Mouse (Mus musculus): Measurements from ENCODE around the gene Mgarp. TPM values are rescaled to one million over a fixed set of nuclear protein-coding genes. Genes with fewer than 3 reads are reported as not detected.

Gene Mgarp
- total and polyA plus RNA-seq, 3 experiments, result 0.65 to 5.2 TPM; not detected in 1

DNA sequence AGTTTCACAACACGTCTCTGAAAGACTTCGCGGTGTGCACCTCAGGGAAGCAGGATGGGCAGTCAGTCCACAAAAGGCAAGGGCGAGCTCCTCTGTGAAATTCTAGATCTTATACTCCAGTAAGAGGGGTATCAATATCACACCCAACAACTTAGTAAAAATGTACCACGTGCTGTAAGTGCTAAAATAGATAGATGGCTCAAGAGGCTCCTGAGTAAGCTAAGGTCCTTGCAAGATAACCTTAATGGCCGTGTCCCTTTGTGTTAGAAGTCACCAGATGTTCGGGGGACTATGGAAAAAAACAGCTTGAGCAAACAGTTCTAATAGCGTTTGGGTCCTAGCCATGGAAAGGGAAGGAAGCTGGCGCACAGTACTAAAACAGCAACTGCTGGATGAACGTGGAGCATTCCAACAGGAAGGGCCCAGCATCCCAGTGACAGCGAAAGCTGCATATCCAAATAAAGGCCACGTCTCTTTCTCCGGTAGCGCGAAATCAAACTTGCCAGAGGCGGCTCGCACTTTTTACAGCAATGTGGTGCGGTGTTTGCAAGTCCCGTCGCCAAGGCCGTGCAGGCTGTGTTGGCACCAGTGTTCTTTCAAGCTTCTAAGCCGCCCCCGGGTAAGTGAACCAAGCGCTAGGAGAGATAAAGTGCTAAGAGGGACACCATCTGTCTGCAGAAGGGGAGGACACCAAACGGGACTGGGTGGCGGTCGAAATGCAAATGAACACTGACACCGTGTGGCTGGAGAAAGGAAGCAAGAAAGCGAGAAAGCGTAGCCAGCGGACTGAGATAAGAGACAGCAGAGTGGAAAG is 31.6 kb downstream of the Mgarp start:
- H3K9me3 ChIP-seq (replicated peaks; ENCODE audit: insufficient read depth, low read length), result no peaks in the 10 kb centered on the region
- no peaks in the 10 kb centered on the region for H3K79me2 ChIP-seq (ENCODE audit: control insufficient read depth, insufficient read depth, low read length, poor library complexity)
- H3K27ac ChIP-seq (ENCODE audit: control insufficient read depth, low read depth, low read length), result peak overlapping the region; percentile 46
- peak overlapping the region; percentile 57 for H3K9ac ChIP-seq (ENCODE audit: control insufficient read depth, low read depth, low read length, poor library complexity, severe bottlenecking)
- H3K36me3 ChIP-seq (ENCODE audit: control insufficient read depth in 1 of 2, insufficient read depth in 2 of 2, low read length in 2 of 2), result peaks cover 0 to 19% of the 10 kb centered on the region in 2 experiments; a peak in 2 of 4 replicates
- peaks cover 0 to 25% of the 10 kb centered on the region in 2 experiments; a peak in 2 of 4 replicates for H3K4me1 ChIP-seq (ENCODE audit: control insufficient read depth in 1 of 2, insufficient read depth in 2 of 2, low read length in 2 of 2)
- no peaks in the 10 kb centered on the region for H3K27me3 ChIP-seq (ENCODE audit: control insufficient read depth in 1 of 2, insufficient read depth in 2 of 2, low read length in 2 of 2)
- peak overlapping the region; percentile 56 to 63 for H3K4me3 ChIP-seq (ENCODE audit: control insufficient read depth in 1 of 2, insufficient read depth in 1 of 2, low read depth in 2 of 2, low read length in 2 of 2)
- DNase-seq (ENCODE audit: low read depth, low spot score), result peak; percentile 95
- TF ChIP-seq RAD21 (IDR thresholded peaks at IDR 0.05; ENCODE audit: low read depth, low read length) (peak; percentile 97), TAL1 (IDR thresholded peaks at IDR 0.05; ENCODE audit: low read length) (peak; percentile 37; the same call in 1 of the 2 replicates), MYB (IDR thresholded peaks at IDR 0.05; ENCODE audit: low read depth, low read length) (no peak), NELFE (IDR thresholded peaks at IDR 0.05; ENCODE audit: low read depth, low read length) (no peak), ZMIZ1 (IDR thresholded peaks at IDR 0.05; ENCODE audit: low read depth, low read length) (no peak), E2F4 (IDR thresholded peaks at IDR 0.05; ENCODE audit: borderline replicate concordance, low read depth, low read length) (no peak), POLR2AphosphoS5 (IDR thresholded peaks at IDR 0.05; ENCODE audit: borderline replicate concordance, low read depth, low read length) (no peak), MAX (IDR thresholded peaks at IDR 0.05; ENCODE audit: low read length) (peak; percentile 72; the same call in 1 of the 2 replicates), CHD2 (IDR thresholded peaks at IDR 0.05; ENCODE audit: low read length) (no peak), MAFK (IDR thresholded peaks at IDR 0.05; ENCODE audit: borderline replicate concordance, low read depth, low read length) (no peak), TCF12 (IDR thresholded peaks at IDR 0.05; ENCODE audit: low read depth, low read length) (0 out of 2 replicates have a peak, but pooled peaks have one; percentile 32), MXI1 (IDR thresholded peaks at IDR 0.05; ENCODE audit: low read depth, low read length) (peak; percentile 54; the same call in 1 of the 2 replicates), ZNF384 (IDR thresholded peaks at IDR 0.05; ENCODE audit: low read depth, low read length) (no peak; the same call in 1 of the 2 replicates), USF2 (IDR thresholded peaks at IDR 0.05; ENCODE audit: borderline replicate concordance in 1 of 2, insufficient read depth in 1 of 2, low read depth in 1 of 2, low read length in 2 of 2) (no peak), HCFC1 (IDR thresholded peaks at IDR 0.05; ENCODE audit: low read depth, low read length) (0 out of 2 replicates have a peak, but pooled peaks have one; percentile 46), SIN3A (IDR thresholded peaks at IDR 0.05; ENCODE audit: low read length) (peak; percentile 88), CTCF (IDR thresholded peaks at IDR 0.05 in 2 of 3, conservative IDR thresholded peaks at IDR 0.05 in 1 of 3; ENCODE audit: control insufficient read depth in 1 of 3, insufficient read depth in 1 of 3, low read depth in 2 of 3, low read length in 3 of 3, poor library complexity in 1 of 3, severe bottlenecking in 1 of 3) (peak; percentile 54 to 99 (median 82)), RCOR1 (IDR thresholded peaks at IDR 0.05; ENCODE audit: low read depth, low read length) (no peak; the same call in 1 of the 2 replicates), GABPA (IDR thresholded peaks at IDR 0.05; ENCODE audit: low read depth, low read length) (no peak), ZKSCAN1 (IDR thresholded peaks at IDR 0.05; ENCODE audit: low read depth, low read length) (no peak), NRF1 (IDR thresholded peaks at IDR 0.05; ENCODE audit: insufficient read depth, low read depth, low read length, poor library complexity, severe bottlenecking) (no peak), BHLHE40 (IDR thresholded peaks at IDR 0.05; ENCODE audit: borderline replicate concordance, low read depth, low read length) (no peak; the same call in 1 of the 2 replicates), KAT2A (conservative IDR thresholded peaks at IDR 0.05; ENCODE audit: low read depth, low read length) (no peak), ETS1 (IDR thresholded peaks at IDR 0.05; ENCODE audit: low read depth, low read length) (peak; percentile 50), UBTF (IDR thresholded peaks at IDR 0.05; ENCODE audit: borderline replicate concordance, insufficient read depth, low read depth, low read length) (no peak), MAZ (IDR thresholded peaks at IDR 0.05; ENCODE audit: low read depth, low read length) (peak; percentile 59; the same call in 1 of the 2 replicates), USF1 (IDR thresholded peaks at IDR 0.05; ENCODE audit: low read depth, low read length) (peak; percentile 69), SMC3 (IDR thresholded peaks at IDR 0.05; ENCODE audit: low read depth, low read length) (peak; percentile 87), JUND (IDR thresholded peaks at IDR 0.05; ENCODE audit: low read depth, low read length) (no peak), TBP (IDR thresholded peaks at IDR 0.05; ENCODE audit: low read depth, low read length) (no peak), ELF1 (IDR thresholded peaks at IDR 0.05; ENCODE audit: low read depth, low read length) (no peak), EP300 (IDR thresholded peaks at IDR 0.05; ENCODE audit: low read depth in 1 of 2, low read length in 2 of 2) (peak in 1 of 2 experiments; percentile 51; a peak in 3 of 4 replicates), MEF2A (IDR thresholded peaks at IDR 0.05; ENCODE audit: extremely low read depth, insufficient replicate concordance, low read depth, low read length, poor library complexity, severe bottlenecking) (no peak), POLR2AphosphoS2 (IDR thresholded peaks at IDR 0.05; ENCODE audit: low read length) (no peak)

Data from MEL (cell line).